Mouse (Mus musculus): ENCODE results near the gene Mfsd4b1.

Mfsd4b1 gene

DNA sequence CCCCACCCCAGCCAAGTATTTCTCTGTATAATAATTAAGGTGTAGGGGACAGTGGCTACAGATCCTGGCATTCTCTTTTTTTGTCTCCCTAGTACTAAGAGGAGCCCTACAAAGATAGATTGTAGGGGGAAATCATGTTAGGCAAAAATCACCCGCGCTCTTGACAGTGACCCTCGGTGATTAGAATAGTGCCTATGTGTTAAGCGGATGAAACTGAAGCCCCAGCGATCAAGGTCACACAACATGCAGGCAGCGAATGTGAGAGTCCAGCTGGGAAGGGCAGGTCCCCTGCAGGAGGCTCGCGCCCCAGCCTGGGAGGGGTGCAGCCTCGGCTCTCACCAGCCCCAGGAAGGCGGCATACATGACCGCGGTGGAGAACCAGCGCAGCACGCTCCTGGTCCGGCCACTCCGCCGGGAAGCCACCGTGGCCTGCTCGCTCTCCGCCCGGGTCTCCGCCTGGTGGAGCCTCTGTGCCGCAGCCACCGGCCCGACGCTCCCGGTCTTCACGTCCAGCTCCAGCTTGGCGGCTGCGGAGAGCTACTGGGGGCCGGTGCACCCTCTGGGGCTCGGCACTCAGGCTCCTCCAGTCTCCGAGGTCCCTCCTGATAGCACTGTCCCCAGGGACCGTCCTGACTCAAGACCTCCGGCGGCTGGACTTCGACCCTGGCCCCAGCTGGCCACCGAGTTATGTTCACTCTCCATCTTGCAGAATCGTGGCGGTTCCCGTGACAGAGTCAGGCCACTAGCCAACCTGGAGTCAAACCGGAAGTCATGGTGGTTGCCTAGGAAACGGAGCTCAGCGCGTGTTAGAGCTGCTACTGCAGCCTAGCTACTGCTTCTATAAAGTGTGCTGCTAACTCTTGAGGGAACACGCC lies at the start of gene Mfsd4b1:
Mfsd4b1 (minus strand) TSS at position 715 of the 875 bp plus-strand sequence.
- DNase-seq = peak; percentile 94

DNA sequence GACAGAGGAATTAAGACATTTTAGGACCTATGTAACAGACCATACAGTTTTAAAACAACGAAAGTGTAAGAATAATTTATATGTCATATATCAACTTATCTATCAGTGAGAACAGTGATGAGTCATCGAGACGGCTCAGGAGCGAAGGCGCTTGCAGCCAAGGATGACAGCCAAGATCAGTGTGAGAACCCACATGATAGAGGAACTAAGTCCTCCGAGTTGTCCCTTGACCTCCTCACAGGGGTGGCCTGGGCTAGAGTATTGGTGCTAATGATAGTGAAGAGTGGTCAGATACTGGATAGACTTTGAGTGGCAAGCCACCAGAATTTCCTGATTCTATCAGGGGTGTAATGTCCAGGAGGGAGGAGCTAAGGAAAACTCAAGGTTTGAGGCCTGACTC lies 48.5 kb upstream of the Mfsd4b1 start:
- DNase-seq = no peak

GRCm38 (mm10) chr10:40070684-40071083 lies 45.6 kb upstream of the Mfsd4b1 start:
- no peak for DNase-seq

DNA sequence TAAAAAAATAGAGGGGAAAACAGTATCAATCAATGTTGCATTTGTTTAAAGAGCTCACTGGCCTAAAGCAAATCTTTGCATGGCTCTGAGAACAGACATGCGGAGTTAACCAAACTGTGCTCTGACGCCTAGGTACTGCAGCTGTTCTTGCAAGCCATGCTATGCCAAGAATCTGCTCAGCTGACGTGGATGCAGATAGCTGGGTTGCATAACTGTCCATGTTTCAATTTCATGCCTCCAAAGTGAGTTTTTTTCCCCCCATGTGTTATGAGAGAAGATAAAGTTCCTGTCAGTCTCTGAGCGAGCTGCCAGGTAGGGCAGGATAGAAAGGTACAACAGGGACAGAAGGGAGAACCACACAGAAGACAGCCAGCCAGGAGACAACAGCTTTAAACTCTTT lies 44.2 kb upstream of the Mfsd4b1 start:
- DNase-seq = no peak

- no peak for DNase-seq
These were observed 43.5 kb upstream of the Mfsd4b1 start for GRCm38 (mm10) chr10:40068595-40068994.

DNA sequence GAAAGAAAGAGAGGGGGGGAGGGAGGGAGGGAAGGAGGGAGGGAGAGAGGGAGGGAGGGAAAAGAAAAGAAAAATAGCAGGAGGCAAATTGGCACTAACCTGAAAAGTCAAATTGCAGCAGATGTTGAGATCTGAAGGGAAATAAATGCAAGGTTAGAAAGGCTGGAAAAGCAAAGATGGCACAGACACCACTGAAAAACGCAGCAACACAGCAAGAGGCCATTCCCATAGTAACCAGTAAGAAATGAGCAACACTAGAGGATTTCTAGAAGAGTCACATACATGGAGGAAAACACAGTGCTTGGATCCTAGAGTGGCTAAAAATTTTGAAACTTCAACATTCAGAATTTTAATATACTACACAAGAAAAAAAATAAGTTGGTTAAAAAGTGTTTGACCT lies 42.5 kb upstream of the Mfsd4b1 start:
- DNase-seq = no peak

DNA sequence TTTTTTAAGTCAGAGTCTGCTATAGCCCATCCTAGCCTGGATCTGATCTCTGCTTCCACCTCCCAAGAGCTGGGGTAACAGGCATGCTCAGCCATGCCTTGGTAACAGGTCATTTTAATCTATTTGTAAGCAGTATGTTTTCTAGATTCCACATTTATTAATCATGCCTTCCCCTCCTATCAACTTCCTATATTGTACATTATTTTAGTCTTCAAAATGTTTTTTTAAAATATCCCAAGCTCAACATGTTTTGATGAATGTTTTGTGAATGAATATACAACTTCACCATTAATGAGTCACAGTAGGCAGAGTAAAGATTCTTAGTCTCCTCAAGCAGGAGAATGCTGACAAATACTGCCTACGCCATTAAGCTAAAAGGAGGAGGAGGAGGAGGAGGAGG lies 42.0 kb upstream of the Mfsd4b1 start:
- no peak for DNase-seq

DNA sequence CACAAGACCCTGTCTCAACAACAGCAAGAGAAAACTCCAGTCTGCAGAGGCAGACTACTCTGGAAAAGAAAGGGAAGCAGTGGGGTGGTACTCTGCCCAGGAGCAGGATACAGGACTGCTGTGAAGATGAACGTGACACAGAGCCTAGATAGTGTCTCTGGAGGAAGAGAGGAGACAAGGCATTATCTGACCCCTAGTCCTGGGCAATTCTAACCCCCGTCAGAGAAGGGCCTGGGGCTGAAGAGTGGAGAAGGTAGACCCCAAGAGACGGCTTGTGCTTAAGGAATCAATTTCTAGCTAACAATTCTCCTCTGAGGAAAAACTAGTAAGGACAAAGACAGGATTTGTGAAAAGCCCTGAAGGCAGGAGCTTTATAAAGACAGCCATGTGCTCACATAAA lies 40.3 kb upstream of the Mfsd4b1 start:
- no peak for DNase-seq

DNA sequence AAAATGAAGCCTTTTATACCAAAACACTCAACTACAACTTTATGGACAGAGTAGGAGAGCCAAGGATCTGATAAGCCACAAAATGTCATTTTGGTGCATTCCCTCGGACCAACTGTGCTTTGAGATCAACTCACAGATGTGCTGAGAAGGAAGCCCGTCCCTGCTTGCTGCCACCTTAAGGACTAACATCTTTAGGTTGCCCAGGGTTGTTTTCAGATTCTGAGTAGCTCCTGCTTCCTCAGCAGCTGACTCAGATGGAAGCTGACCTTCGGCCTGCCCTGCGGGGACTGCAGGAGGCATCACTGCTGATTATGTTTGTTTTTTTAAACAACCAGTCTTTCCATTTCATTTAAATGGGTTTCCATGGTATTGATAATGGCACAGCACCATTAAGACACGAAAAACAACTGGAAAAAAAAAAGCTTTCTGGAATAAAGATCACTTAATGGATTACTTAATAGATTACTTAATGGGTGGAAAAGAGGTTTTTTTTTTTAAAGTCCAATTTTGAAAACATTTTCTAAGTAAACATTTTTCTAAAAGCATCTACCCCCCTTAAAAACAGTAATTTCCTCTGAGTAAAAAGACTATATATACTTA lies 38.3 kb upstream of the Mfsd4b1 start:
- no peak for DNase-seq

- no peak for DNase-seq
These were observed 37.7 kb upstream of the Mfsd4b1 start for GRCm38 (mm10) chr10:40062812-40063211.

DNA sequence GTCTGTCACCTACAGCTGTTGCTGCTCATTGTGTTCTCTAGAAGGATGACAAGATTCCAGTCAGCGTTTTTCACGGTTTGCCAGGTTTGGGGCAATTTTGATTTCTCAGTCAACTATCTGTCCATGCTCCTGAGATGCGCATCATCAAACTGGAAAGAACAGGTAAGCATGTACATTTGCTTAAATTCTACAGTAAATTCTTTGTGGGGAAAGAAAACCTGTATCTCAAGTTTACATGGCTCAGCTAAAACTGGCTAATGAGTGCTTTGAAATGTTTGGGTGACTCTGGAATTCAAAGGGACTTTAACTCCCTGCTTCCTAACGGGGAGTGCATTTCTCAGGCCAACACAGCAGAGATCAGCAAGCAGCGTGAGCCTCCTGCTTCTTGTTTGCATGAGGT lies 36.9 kb upstream of the Mfsd4b1 start:
- no peak for DNase-seq

DNA sequence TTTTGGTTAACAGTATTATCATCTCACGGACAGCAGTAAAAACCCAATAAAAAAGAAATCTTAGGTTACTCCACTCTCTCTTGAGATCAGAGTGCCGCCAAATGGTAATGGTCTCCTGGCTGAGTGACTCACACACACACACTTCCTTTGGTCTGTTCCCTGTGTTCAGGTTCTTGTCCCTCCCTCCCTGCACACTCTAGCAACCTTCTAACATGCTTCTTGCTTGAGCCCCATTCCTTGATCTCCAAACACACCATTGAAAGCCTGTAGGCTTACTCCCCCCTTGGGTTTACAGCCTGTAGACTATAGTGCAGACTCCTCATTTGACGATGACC lies 33.7 kb upstream of the Mfsd4b1 start:
- DNase-seq = no peak

DNA sequence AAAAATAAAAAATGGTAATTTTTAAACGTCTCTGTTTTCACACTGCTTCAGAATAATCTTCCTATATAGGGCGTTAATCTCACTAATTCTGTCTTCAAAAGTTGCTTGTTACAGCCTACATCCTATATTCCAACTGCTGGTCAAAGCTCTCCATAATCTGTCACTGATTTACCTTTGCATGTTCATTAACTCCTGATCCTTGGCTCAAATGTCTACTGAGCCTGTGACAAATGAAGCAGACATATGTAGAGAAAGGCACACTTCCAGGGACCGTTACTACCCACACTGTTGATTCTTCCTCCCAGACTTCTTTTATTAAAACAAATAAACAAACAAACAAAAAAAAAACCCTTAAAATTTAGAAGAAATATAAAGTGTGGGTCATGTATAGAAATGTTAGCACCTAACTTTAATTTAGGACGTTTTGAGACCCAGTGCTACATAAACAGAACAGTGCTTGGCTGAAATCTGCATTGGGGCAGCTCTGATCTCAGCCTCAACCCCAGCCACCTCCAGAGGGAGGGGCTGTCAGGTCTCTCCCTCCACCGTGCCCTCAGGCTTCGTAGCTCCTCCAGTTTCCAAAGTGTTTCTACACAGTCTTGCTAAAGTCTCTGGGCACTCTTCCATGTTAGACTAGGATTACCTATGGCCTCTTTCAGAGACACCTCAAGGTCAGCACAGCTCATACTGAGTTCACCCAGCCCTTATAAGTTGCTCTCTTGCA lies 33.2 kb upstream of the Mfsd4b1 start:
- no peak for DNase-seq

- no peak for DNase-seq
These were observed 32.5 kb upstream of the Mfsd4b1 start for GRCm38 (mm10) chr10:40057615-40058014.

DNA sequence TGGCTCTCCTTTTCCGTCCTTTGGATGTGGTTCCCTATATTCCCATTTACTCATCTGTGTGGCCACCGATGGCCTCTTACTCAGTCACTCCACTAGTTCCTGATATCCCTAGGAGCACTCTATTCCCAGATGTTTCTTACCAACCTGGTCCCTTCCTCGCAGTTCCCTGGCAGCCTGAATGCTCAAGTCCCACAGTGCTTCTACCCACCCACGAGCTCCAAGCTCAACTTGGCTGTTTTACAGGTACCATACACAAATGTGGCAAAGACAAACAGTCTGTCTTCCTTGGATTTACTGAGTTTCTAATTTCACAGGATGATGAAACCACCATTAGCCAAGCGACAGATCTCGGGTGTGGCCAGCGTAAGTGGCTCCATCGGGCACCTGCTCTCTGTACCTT lies 29.4 kb upstream of the Mfsd4b1 start:
- DNase-seq = no peak

- DNase-seq = no peak
These were observed 28.8 kb upstream of the Mfsd4b1 start for GRCm38 (mm10) chr10:40053896-40054295.

- DNase-seq = peak; percentile 49 to 63
These were observed 28.3 kb upstream of the Mfsd4b1 start for GRCm38 (mm10) chr10:40053257-40053895.

DNA sequence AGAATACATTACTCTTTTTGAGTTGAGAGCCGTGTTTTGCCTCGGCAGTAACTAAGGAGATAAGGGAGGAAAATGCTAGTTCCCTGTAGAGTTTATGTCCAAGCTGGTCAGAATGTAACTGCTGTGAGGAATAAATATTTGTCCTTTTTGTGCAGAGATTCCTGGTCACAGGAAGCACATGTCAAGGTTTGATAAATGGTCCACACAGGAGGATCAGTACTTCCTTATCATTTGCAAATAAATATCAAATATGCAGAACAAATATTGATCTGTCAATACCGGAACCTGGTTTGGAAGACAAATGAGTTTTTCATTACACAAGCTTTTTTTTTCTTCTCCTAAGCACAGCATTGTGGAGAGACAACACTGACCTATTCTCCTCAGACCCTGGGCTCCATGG lies 26.9 kb upstream of the Mfsd4b1 start:
- DNase-seq = no peak

DNA sequence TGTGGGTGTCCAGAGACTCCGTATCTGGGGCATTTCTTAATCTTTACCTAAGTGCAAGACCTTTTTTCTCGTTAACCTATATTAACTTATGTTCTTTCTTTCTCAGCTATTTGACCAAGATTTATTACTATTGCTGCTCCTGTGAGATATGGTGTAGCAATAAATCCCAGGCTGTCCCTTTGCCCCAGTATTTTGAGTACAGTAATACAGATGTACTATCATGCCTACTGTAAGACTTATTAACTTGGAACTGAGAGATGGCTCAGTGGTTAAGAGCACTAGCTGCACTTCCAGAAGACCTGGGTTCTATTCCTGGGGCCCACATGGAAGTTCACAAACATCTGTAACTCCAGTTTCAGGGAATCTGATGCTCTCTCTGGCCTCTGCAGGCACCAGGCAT lies 25.7 kb upstream of the Mfsd4b1 start:
- DNase-seq = no peak

- peak; percentile 33 to 49 for DNase-seq
These were observed 16.3 kb upstream of the Mfsd4b1 start for GRCm38 (mm10) chr10:40041339-40041738.

GRCm38 (mm10) chr10:40036686-40037560 lies 11.9 kb upstream of the Mfsd4b1 start:
- peak; percentile 67 to 69 for DNase-seq

DNA sequence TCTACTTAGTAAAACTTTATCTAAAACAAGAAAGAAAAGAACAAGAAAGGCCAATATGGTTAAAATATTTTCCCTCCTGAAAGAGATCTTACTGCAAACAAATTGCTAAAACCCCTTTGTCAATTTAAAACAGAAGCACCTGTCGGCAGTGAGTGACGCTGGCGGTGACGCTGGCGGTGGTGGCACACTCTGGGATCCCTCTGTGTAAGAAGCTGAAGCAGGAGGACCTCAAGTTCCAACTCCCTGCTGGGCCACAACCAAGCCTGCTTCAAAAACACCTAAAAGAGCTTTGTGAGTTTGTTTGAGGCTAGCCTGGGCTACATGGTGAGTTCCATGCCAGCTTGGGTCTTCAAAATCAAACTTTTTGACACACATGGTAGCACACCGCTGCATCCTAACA lies 9.9 kb upstream of the Mfsd4b1 start:
- no peak for DNase-seq

Data from cerebellum, postnatal 10 days (tissue).